Mouse (Mus musculus) bone marrow, adult 2 months (tissue): ENCODE measurements around the gene Nmb. TPM values are rescaled to one million over a fixed set of nuclear protein-coding genes. Genes with fewer than 3 reads are reported as not detected.
"Not testable (repeated sequence)": the region's sequence is repeated elsewhere in the genome, so short reads cannot be mapped to it uniquely, and the experiment has no call there.

Experiments used
- H3K27ac ChIP-seq: fragments of 200-500 bp; 2 replicates; pipeline ENCODE4 v1.5.1; 2012; ENCODE audit warnings: low read depth, mild to moderate bottlenecking, control low read depth, inconsistent platforms, low read length; ENCODE audit not compliant: control insufficient read depth, poor library complexity, insufficient read depth
- H3K4me1 ChIP-seq: fragments of 200-500 bp; 2 replicates; pipeline ENCODE4 v1.6.1; 2011; ENCODE audit warnings: low read length; ENCODE audit not compliant: control insufficient read depth, insufficient read depth
- H3K4me3 ChIP-seq: fragments of 200-500 bp; replicated peaks from 2 replicates; pipeline ENCODE3; 2011; ENCODE audit warnings: mild to moderate bottlenecking, low read depth, low read length, control low read depth; ENCODE audit not compliant: control insufficient read depth
- CTCF ChIP-seq: fragments of 200-500 bp; IDR thresholded peaks from 2 replicates; pipeline ENCODE4 v1.5.1; 2011; ENCODE audit warnings: low read length, control low read depth; ENCODE audit not compliant: control insufficient read depth, insufficient read depth
- POLR2A ChIP-seq: fragments of 200-500 bp; IDR thresholded peaks from 2 replicates; pipeline ENCODE4 v1.6.1; 2011; ENCODE audit warnings: low read depth, mild to moderate bottlenecking, control low read depth, low read length, borderline replicate concordance; ENCODE audit not compliant: control insufficient read depth
- WGBS: fragments of 180-500 bp; shearing (Covaris S2); methylation state at CpG from one replicate; pipeline ENCODE4 v1.1.7; 2018; 5-methylcytosine and 5-hydroxymethylcytosine counted together
- polyA plus RNA-seq: library from polyadenylated mRNA; stranded (reverse); fragments of >200 nt; gene quantifications from 2 replicates; pipeline ENCODE4 v1.2.4, GENCODE M21; 2011; ENCODE audit warnings: low replicate concordance; ENCODE audit not compliant: missing spikeins, insufficient read depth, insufficient read length

The Nmb gene
- 5.4 and 21.2 TPM in 2 replicates for polyA plus RNA-seq

DNA sequence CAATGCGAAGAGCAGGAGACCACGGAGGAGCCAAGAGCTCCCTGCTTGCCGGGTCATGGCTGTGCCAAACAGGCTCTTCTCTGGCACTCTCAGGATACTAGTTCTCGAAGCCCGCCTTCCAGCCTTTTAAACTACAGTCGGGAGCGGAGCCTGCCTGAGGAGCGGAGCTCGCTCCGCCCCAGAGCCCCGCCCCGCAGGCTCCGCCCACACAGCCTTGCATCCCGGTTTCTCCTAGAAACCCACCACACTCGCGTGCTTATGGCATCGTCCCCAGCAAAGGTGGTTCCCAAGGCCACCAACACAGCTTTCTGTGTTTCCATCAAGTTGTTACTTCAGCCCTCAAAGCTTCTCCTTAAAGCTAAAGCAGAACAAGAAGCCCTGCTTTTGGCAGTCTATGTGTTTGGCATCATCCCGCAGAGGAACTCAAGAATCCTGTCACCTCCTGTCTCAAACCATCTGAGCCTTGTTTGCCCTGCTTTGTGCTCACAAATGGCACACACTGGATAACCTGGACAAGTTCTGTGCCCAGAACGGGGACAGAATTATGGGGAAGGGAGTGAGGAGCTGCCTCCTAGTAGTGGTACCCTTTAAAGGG is at the start of gene Nmb:
TSS of gene Nmb (minus strand) at position 156 of the 595 bp plus-strand sequence.
- WGBS = 3% methylated on average over 19 of the region's 19 CpGs
- no peak within 1 kb of the TSS for H3K27ac ChIP-seq

DNA sequence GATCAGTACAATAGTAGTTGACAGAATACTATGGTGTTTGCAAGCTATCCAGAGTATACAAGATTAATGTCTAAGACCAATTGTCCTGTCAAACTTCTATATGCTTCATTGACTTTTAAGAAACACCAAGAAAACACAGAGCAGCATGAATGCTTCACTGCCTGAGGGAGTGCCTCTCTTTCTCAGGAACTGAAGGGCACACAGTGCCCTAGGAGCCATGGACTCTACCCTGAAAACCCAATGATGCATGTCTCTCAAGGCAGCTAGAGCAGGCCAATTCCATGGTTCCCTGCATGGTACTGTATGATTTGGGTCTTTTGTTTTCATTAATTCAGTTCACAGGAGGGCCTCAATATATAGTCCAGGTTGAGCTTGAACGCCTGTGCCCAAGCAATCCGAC is 49.4 kb upstream of the Nmb start:
- Histone ChIP-seq H3K4me3 (no peak overlapping the region), H3K27ac (no peak overlapping the region), H3K4me1 (no peaks in the 10 kb centered on the region)
- TF ChIP-seq POLR2A (no peak), CTCF (no peak)
- WGBS = 77% methylated on average over 2 of the region's 2 CpGs

More for the DNA sequence above, at the start of gene Nmb:
- TF ChIP-seq CTCF (no peak), POLR2A (no peak)
- H3K4me1 ChIP-seq = no peaks in the 10 kb centered on the region; the same call in 1 of the 2 replicates
- H3K4me3 ChIP-seq = peak within 1 kb of the TSS; percentile 66

DNA sequence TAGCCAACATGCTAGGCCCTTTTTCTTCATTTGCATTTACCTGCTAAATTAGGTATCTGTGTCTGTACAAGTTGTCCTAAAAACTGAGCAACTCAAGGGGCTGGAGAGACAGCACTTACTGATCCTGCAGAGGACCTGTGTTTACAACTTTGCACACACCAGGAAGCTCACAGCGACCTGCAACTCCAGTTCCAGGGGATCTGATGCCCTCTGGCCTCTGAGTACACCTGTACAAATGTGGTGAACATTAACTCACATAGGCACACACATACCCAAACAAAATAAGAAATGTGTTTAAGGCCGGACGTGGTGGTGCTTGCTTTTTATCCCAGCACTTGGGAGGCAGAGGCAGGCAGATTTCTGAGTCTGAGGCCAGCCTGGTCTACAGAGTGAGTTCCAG is 47.3 kb upstream of the Nmb start:
- TF ChIP-seq CTCF (no peak), POLR2A (no peak)
- Histone ChIP-seq H3K27ac (no peak overlapping the region), H3K4me3 (no peak overlapping the region), H3K4me1 (no peaks in the 10 kb centered on the region; the same call in 1 of the 2 replicates)
- 70% methylated on average over 3 of the region's 3 CpGs for WGBS

DNA sequence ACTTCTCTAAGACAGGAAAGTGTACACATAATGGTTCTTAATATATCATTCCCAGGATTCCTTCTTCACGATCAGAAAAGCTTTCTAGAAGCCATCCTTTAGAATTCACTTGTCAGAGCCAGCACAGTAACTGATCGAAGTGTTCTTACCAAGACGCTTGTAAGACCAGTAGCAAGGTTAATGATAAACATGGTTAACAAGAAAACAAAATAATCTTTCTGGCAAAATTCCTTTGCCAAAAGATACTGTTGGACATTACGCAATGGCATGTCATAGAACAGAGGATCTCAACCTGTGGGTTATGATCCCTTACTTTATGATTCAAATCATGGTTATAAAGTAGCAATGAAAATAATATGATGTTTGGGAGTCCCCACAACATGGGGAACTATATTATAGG is 46.6 kb upstream of the Nmb start:
- TF ChIP-seq CTCF (no peak), POLR2A (no peak)
- no peak overlapping the region for H3K4me3 ChIP-seq
- no peak overlapping the region for H3K27ac ChIP-seq
- no peaks in the 10 kb centered on the region; the same call in 1 of the 2 replicates for H3K4me1 ChIP-seq
- 86% methylated on average over 4 of the region's 4 CpGs for WGBS

DNA sequence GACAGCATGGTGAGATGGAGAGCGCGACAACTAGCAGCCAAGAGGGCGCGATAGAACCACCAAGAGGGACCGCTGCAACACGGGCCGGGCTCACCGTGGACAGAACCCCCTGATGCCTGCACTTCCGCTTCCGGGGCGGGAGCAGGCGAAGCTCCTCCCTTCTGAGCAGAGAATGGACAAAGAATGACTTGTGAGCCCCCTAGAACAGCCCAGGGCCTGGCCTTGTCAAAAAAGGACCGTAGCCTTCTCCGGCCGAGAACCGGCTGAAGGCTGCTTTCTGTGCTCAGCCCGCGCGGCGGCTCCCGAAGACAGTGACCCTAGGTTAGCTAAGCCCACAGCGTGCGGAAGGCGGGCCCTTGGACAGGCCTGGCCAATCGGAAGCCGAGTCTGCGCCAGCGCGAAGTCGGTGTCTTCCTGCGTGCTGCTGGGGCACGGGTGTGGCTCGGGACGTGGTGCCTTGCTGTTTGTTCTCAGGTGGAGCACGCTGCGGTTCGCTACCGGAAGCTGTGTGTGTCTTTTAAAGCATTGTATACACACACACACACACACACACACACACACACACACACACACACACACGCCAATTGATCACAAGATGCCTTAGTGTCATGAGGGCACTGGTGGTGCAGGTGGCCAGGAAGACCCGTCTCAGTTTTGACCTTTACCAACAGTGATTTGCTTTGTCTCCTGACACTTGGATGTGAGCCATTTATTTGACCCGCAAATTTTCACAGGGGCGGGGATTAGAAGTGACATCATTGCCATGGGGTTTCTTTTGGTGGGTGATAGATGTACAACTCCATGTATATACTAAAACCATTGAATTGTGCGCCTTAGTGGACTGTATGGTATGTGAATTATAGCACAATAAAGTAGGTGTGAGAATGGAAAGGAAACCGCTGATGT is 42.8 kb upstream of the Nmb start, which contains the start of gene Sec11a:
TSS of gene Sec11a (minus strand) at position 336 of the 906 bp plus-strand sequence.
- Histone ChIP-seq H3K4me3 (peak within 1 kb of the TSS; percentile 97), H3K27ac (peak within 1 kb of the TSS; percentile 76), H3K4me1 (peaks cover 1% of the 10 kb centered on the region; the same call in 1 of the 2 replicates)
- TF ChIP-seq POLR2A (peak; percentile 75; the same call in 1 of the 2 replicates), CTCF (no peak)
- 2% methylated on average over 44 of the region's 44 CpGs for WGBS

DNA sequence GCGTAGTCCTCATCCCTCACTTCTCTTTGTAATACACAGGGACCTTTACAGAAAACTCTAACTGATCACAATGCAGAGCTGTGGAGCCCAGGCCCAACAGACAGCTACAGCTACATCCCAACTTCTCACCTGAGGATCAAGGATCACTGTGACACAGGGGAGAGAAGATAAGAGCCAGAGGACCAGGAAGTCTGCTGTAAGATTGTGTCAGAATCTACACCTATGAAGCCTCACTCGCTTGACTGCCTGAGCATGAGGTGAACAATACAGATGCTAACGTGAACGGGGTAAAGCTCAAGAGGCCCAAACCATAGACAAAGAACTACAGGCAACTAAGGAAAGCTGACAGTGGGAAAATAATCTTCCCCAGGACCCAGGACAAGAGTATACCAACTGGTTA is 34.9 kb upstream of the Nmb start:
- no peak overlapping the region for H3K4me3 ChIP-seq
- WGBS = 85% methylated on average over 4 of the region's 4 CpGs
- TF ChIP-seq POLR2A (no peak), CTCF (no peak)
- no peaks in the 10 kb centered on the region; the same call in 1 of the 2 replicates for H3K4me1 ChIP-seq
- no peak overlapping the region for H3K27ac ChIP-seq

DNA sequence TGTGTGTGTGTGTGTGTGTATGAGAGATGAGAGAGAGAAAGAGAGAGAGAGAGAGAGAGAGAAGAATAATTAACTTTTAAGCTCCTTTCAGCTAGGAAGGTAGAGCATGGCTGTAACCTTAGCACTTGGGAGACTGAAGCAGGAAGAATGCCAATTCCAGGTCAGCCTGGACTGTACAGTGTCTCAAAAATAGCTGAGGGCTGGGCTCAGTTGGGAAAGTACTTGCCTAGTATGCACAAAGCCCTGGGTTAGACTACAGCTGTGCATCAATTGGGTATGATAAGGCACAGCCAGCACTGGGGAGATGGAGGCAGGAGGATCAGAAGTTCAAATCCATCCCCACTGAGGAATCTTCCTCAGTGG is 32.4 kb upstream of the Nmb start:
- H3K4me1 ChIP-seq, H3K27ac ChIP-seq, H3K4me3 ChIP-seq: not testable (repeated sequence)

DNA sequence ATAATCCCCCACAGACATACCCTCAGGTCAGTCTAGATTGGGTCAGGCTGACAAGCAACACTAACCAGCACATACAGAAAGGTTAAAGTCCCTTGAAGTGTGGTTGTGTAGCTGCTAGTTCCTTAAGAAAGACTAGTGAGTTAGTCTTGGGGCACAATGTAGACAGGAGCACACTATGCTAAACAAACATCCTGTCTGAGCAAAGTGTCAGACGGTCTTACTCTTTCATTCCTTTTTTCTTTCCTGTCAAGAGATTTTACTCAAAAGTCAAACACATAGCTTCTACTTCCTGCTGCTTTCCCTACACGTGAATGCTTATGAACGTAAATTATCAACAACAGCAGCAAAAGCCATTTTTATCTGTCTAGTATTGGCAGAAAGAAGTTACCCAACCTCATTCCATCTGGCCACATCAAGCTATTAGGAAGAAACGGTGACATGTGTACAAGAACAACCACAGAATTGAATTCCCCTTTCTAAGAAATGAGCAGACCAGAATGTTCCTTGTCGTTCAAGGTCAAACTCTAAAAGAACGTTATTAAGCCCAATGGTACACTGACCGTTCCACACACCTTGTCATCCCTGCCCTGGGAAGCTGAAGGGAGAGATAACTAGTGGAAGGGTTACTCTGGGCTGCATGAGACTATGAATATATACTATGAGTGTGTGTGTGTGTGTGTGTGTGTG is 31.9 kb upstream of the Nmb start:
- H3K27ac ChIP-seq = not testable (repeated sequence)

DNA sequence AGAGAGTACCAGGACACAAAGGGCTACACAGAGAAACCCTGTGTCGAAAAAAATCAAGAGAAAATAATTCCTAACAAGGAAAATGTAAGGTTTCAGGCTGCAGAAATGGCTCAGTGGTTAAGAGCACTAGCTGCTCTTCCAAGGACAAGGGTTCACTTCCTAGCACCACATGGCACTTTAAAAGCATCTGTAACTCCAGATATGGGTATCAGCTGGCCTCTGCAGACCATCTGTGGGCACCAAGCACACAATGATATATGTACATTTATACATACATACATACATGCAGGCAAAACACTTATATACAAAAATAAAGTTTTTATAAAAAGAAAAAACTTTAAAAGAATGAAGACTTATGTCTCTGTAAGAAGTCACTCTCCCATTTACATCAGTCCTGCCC is 31.0 kb upstream of the Nmb start:
- TF ChIP-seq CTCF = no peak
- no peak for TF ChIP-seq POLR2A
- H3K27ac ChIP-seq = no peak overlapping the region
- H3K4me3 ChIP-seq = no peak overlapping the region
- no peaks in the 10 kb centered on the region; the same call in 1 of the 2 replicates for H3K4me1 ChIP-seq
- WGBS = 85% methylated on average over 1 of the region's 1 CpGs

More for the DNA sequence above, 31.9 kb upstream of the Nmb start:
- H3K4me3 ChIP-seq, H3K4me1 ChIP-seq: not testable (repeated sequence)
- WGBS = 9% methylated on average over 7 of the region's 7 CpGs
